Mouse (Mus musculus) small intestine, adult 2 months (tissue): ENCODE measurements around the gene Mapk14.

Experiments used
- CTCF ChIP-seq: fragments of 200-500 bp; IDR thresholded peaks from 2 replicates; pipeline ENCODE4 v1.5.1; 2012; ENCODE audit warnings: low read depth, mild to moderate bottlenecking, control low read depth, inconsistent platforms, low read length, moderate library complexity, mixed read lengths; ENCODE audit not compliant: insufficient replicate concordance, insufficient read length; ENCODE audit errors: extremely low read depth
- POLR2A ChIP-seq: fragments of 200-500 bp; IDR thresholded peaks from 2 replicates; pipeline ENCODE4 v1.6.1; 2012; ENCODE audit warnings: low read depth, mild to moderate bottlenecking, control low read depth, inconsistent platforms, low read length, moderate library complexity

DNA sequence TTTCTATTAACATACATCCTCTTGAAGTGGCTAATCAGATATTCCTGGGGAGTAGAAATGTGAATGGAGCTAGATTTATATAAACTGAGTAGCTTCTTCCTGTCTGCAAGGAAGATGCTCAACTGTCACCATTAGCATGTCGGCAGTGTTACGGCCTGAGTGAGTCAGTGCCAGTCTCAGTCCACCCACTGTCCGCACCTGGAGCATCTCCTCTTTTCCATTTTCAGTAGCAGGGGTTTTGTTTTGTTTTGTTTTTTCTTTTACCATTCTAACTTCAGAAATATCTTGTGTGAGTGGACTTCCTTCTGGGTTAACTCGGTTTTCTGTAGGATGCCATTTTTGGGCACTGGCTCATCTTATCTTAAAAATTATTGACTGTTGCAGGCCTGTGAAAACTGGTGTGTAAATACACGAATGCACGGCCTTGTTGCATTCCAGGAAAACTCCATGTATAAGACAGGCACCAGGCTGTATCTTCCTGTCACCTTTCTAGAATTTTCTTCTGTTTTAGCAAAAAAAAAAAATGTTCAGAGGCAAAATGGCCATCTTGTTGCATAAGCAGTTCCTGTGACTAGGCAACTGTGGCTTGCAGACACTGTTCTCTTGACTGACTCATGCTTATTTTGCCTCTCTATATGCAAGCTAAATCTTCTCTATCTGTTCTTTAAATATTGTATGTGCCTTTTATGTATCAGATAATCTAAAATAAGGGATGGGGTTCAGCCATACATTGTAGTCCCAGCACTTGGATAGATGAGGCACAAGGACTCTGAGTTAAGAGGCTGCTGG, 44.4 kb downstream of the Mapk14 start:
- no peak for TF ChIP-seq CTCF
- TF ChIP-seq POLR2A: no peak
